Mouse (Mus musculus) kidney, postnatal 10 days (tissue): ENCODE data around the gene Gkn1.

Source experiments
- DNase-seq: peaks from one replicate; pipeline ENCODE4 v3.0.0; 2021; ENCODE audit warnings: mixed read lengths

The Gkn1 gene

DNA sequence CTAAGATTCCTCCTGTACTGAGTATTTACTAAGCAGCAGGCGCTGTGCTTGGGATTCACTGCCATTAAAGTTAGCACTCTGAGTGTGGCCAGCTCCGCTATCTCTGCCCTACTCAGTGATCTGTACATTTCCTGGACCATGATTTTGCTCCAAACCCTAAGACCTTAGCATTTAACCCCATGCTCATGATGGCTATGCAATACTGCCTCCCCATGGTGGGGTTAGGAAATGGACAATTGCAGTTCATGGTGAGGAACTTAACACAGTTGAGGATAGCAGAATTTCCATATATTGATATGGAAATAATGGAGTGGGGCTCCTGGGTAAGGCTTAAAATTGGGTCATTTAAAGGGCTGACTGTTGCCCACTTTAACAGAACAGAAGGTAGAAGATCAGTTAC lies 27.4 kb downstream of the Gkn1 start:
- peak; percentile 63 for DNase-seq

DNA sequence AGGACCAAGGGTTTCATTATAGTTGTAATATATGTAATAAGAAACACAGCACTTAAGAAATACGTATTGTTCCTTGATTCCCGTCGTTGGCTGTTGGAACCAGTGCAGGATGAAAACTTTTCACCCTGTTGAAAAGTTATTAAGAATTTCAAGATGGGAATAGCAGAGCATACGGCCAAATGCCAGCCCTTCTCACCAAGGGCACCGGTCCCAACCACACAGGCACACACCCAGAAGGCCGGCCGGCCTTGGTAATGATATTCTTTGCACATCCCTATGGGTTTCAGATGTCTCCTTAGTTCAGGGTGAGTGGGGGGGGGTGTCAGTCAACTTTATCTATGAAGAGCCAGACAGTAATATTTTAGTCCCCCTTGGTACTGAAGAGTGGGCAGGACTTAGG lies 32.1 kb downstream of the Gkn1 start:
- DNase-seq = no peak

DNA sequence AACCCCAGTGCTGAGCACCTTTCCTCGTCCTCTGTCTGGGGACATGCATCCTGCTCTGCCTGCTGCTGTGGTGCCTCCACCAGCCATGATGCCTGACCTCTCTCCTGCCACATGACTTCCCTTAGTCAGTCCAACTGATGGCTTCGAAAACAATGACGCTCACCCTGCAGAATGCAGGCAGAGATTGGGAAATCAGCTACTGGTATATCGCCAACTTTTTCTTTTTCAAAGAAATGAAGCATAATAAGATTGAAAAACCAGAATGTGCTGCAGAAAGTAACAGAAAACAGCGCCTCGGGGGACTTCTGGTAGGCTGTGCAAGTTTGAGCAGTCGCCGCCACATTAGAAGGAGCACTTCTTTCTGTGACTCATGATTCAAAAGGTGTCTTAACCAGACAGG lies 33.8 kb downstream of the Gkn1 start:
- peak; percentile 24 for DNase-seq

DNA sequence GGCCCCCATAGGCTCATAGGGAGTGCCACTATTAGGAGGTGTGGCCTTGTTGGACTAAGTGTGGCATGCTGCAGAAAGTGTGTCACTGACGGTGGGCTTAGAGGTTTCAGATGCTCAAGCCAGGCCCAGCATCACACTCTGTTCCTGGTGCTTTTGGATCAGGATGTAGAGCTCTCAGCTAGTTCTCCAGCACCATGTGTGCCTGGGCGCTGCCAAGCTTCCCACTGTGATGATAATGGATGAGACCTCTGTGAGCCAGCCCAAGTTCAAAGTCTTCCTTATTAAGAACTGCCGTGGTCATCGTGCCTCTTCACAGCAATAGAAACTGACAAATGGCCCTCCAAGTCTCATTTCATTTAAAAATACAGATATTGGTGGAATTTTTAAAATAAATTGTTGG lies 38.0 kb downstream of the Gkn1 start:
- DNase-seq = no peak

DNA sequence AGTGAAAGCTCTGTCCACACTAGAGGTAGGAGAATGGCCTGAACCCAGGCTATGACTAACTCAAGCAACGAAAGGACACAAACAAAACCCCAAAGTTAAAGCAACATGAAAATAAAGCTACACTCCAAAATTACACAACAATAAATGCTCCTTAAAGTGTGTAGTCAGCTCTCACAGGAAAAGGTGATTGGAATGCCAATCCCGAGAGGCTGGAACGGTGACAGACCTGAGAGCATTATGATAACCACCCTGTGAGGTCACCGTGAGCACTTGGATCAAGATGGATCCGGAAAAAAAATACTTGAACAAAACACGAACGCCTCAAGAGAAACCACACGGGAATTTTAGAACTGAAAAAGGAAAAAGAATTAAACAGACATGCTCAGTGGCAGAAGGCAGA lies 46.3 kb downstream of the Gkn1 start:
- no peak for DNase-seq

DNA sequence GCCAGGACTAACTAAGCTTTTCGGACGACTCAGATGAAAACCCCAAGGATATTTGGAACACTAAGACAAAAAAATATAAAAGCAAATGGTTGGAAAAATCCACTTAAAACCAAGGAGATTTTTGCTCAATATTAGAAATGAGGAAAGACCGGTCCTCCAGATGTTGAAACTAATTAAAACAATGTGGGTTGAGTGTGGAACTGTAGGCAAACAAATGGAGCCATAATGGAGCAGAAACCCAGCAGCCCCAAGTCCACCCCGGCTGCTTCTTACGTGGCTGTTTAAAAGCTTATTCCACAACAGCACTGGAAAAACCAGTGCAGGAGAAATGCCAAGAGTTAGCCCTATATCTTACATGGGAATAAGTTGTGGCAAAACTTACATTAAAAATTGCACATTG lies 48.0 kb downstream of the Gkn1 start:
- no peak for DNase-seq

DNA sequence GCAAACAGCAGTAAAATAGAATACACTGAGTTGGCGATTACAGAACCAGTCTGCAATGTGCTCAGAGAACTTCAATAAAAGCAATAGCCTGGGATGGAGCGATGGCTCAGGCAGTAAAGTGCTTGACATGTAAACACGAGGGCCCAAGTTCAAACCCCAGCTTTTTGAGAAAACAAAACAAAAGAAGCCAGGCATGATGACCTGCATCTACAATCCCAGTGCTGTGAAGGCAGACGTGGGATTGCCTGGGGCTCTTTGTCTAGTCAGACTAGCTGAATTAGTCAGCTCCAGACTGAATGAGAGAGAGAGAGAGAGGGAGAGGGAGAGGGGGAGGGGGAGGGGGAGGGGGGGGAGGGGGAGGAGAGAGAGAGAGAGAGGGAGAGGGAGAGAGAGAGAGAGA lies 48.8 kb downstream of the Gkn1 start:
- no peak for DNase-seq
